Mouse (Mus musculus) kidney, adult 18-20 months (tissue): ENCODE results near the gene Ptgs2.

Experiments used
- DNase-seq: peaks from one replicate; pipeline ENCODE4 v3.0.0; 2021

The Ptgs2 gene

DNA sequence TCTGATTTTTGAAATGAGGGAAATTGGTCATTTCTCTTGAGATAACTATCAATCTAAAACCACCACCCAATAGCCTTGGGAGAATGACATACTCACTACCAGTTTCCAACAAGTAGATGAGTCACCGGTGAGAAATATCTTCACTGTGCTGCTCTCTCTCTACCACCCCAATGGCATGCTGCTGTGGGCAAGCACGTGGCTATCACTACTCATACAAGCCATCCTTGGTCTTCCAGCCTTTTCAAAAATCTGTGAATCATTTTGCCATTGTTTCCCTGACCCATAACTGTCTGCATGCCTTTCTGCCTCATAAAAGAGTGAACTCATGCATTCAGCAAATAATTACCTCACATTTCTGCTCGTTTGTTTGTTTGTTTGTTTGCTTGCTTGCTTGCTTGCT, 51.6 kb downstream of the Ptgs2 start:
- no peak for DNase-seq
